Mouse (Mus musculus) common myeloid progenitor, adult 5-6 weeks (primary cell): ENCODE results near the gene Ehf. TPM values are rescaled to one million over a fixed set of nuclear protein-coding genes. Genes with fewer than 3 reads are reported as not detected.

ENCODE experiments used
- ATAC-seq: replicated peaks from 2 replicates; pipeline ENCODE4 v1.8.0; 2016; ENCODE audit warnings: low read depth, mild to moderate bottlenecking, moderate TSS enrichment, inconsistent platforms; ENCODE audit not compliant: poor library complexity, severe bottlenecking
- total RNA-seq: library from RNA; stranded (forward); fragments of 200-1000, 187-1606 nt; gene quantifications from 2 replicates; pipeline ENCODE4 v1.2.3, GENCODE M21; 2017

Ehf gene
- total RNA-seq, 1 experiment from 2014 or later = not detected

GRCm38 (mm10) chr2:103298711-103299463 lies 4.2 kb downstream of the Ehf start:
- peak; percentile 29; the same call in 1 of the 2 replicates for ATAC-seq

GRCm38 (mm10) chr2:103294526-103294925 lies 8.6 kb downstream of the Ehf start:
- ATAC-seq = no peak

- ATAC-seq = no peak
Observed at GRCm38 (mm10) chr2:103293751-103294150, 9.3 kb downstream of the Ehf start.

GRCm38 (mm10) chr2:103293214-103293613 lies 9.9 kb downstream of the Ehf start:
- ATAC-seq = no peak

GRCm38 (mm10) chr2:103290705-103291269 lies 12.3 kb downstream of the Ehf start:
- peak; percentile 79 for ATAC-seq

- ATAC-seq = no peak
Observed at GRCm38 (mm10) chr2:103290167-103290566, 12.9 kb downstream of the Ehf start.

GRCm38 (mm10) chr2:103289407-103289950 lies 13.6 kb downstream of the Ehf start:
- ATAC-seq = no peak

- no peak for ATAC-seq
Observed at GRCm38 (mm10) chr2:103287716-103288115, 15.4 kb downstream of the Ehf start.

- no peak for ATAC-seq
Observed at GRCm38 (mm10) chr2:103285561-103285960, 17.5 kb downstream of the Ehf start.

- no peak for ATAC-seq
Observed at GRCm38 (mm10) chr2:103283730-103284129, 19.3 kb downstream of the Ehf start.

GRCm38 (mm10) chr2:103282184-103282750 lies 20.8 kb downstream of the Ehf start:
- ATAC-seq = peak; percentile 78

- ATAC-seq = no peak
Observed at GRCm38 (mm10) chr2:103279927-103280326, 23.2 kb downstream of the Ehf start.

- no peak for ATAC-seq
Observed at GRCm38 (mm10) chr2:103278476-103278875, 24.6 kb downstream of the Ehf start.

GRCm38 (mm10) chr2:103277794-103278193 lies 25.3 kb downstream of the Ehf start:
- no peak for ATAC-seq

- no peak for ATAC-seq
Observed at GRCm38 (mm10) chr2:103275316-103275960, 27.6 kb downstream of the Ehf start.

GRCm38 (mm10) chr2:103274803-103275202 lies 28.3 kb downstream of the Ehf start:
- ATAC-seq = no peak

- ATAC-seq = no peak
Observed at GRCm38 (mm10) chr2:103274270-103274669, 28.8 kb downstream of the Ehf start.

GRCm38 (mm10) chr2:103271481-103271880 lies 31.6 kb downstream of the Ehf start:
- ATAC-seq = no peak

- no peak for ATAC-seq
Observed at GRCm38 (mm10) chr2:103270556-103271160, 32.4 kb downstream of the Ehf start.

- ATAC-seq = no peak
Observed at GRCm38 (mm10) chr2:103239086-103239485, 64.0 kb downstream of the Ehf start.
